Mouse (Mus musculus) induced T-regulatory cell, adult 2 months (primary cell): ENCODE data around the gene Ankrd63.
A peak's percentile ranks its signal among the peaks of the same experiment; 100 is the strongest.
"Not testable (repeated sequence)": the region's sequence is repeated elsewhere in the genome, so short reads cannot be mapped to it uniquely, and the experiment has no call there.

Experiments used
- DNase-seq: peaks from one replicate; pipeline ENCODE4 v3.0.0-alpha.2; 2012; ENCODE audit warnings: low read depth

Ankrd63 gene

GRCm38 (mm10) chr2:118659998-118660452 lies 43.7 kb downstream of the Ankrd63 start:
- peak; percentile 70 for DNase-seq

- DNase-seq, result no peak
Measured at GRCm38 (mm10) chr2:118659493-118659892, 44.3 kb downstream of the Ankrd63 start.

DNA sequence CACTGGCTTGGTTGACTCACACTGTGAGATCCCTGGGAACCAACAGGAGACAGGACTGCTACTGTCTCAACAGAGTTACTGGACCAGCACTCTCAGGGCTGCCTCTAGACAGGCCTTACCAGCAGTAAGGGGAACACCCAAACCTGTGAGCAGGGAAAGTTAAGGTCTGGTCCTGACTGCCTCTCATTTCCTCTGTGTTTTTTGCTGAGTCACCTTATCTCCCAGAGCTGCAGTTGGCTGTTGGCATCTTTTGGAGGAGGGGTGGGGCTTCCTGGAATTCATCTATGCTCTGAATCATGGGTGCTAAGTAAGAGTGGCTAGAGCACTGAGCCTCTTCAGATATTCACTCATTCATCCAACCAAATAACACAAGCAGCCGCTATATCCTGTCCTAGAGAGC lies 44.7 kb downstream of the Ankrd63 start:
- peak; percentile 50 for DNase-seq

- peak; percentile 29 for DNase-seq
Measured at GRCm38 (mm10) chr2:118658457-118658856, 45.3 kb downstream of the Ankrd63 start.

DNA sequence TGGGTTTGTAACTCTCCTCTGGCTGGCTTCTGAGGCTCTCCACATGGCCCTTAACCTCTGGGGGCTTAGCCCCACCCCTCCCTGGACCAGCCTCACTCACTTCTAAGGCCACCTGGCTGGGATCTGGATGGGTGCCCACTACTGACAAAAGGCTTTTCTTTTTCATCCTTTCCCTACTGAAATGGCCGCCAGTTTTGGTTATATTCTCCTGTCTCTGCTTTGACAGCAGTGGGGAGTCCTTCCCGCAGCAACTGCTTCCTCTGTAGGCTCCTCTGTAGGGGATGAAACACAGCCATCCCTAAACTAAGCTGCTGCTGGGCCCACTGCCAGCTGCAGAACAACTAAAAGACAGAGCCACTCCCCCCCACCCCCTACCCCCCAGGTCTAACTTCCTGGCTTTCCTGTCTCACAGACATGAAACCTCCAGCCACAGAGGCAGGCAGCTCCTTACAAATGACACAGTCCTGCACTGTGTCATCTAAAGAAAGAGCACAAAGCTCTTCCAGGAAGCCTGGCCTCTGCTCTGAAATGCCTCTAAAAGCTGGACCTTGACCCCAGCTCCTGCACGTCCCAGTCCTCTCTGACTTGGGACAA lies 47.0 kb downstream of the Ankrd63 start:
- no peak for DNase-seq

DNA sequence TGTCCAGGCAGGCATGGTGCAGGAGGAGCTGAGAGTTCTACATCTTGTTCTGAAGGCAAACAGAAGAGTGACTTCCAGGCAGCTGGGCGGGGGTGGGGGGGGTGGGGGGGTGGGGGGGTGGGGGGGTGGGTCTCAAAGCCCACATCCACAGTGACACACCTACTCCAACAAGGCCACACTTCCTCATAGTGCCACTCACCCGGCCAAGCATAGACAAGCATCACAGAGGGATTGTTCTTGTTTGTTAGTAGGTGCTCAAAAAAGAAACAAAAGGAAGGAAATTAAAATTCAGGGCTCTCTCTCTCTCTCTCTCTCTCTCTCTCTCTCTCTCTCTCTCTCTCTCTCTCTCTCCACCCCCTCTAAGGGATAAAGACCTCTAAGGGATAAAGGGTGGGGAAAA lies 53.1 kb downstream of the Ankrd63 start:
- not testable (repeated sequence) for DNase-seq
